Mouse (Mus musculus) MEL (cell line): ENCODE results near the gene Rdh16f1. TPM values are rescaled to one million over a fixed set of nuclear protein-coding genes. Genes with fewer than 3 reads are reported as not detected.

Experiments
- DNase-seq: peaks from one replicate; pipeline ENCODE4 v3.0.0; 2011; ENCODE audit warnings: low read depth, low spot score
- H3K27ac ChIP-seq: 2 replicates; pipeline ENCODE4 v1.5.1; 2012; ENCODE audit warnings: low read depth, mild to moderate bottlenecking, control low read depth, low read length, moderate library complexity; ENCODE audit not compliant: control insufficient read depth
- H3K27me3 ChIP-seq, 2 experiments: fragments of 150-350 bp in 1 of 2; sonication (generic) in 1 of 2; 2 replicates each; pipeline ENCODE4 v1.6.1; 2012; ENCODE audit warnings: low read length in 2 of 2, mild to moderate bottlenecking in 2 of 2, improper control_type of control experiment in 1 of 2, moderate library complexity in 1 of 2; ENCODE audit not compliant: insufficient read depth in 2 of 2, control insufficient read depth in 1 of 2
- H3K36me3 ChIP-seq, 2 experiments: 2 replicates each; pipeline ENCODE4 v1.6.1; 2012 to 2014; ENCODE audit warnings: low read length in 2 of 2, improper control_type of control experiment in 1 of 2, inconsistent platforms in 1 of 2, mild to moderate bottlenecking in 1 of 2; ENCODE audit not compliant: insufficient read depth in 2 of 2, control insufficient read depth in 1 of 2
- H3K4me1 ChIP-seq, 2 experiments: fragments of 150-350 bp in 1 of 2; sonication (generic) in 1 of 2; 2 replicates each; pipeline ENCODE4 v1.6.1; 2012; ENCODE audit warnings: low read length in 2 of 2, improper control_type of control experiment in 1 of 2, mild to moderate bottlenecking in 1 of 2; ENCODE audit not compliant: insufficient read depth in 2 of 2, control insufficient read depth in 1 of 2
- H3K4me3 ChIP-seq, 2 experiments: fragments of 150-350 bp in 1 of 2; sonication (generic) in 1 of 2; 2 replicates each; pipeline ENCODE4 v1.5.1; 2012; ENCODE audit warnings: low read depth in 2 of 2, low read length in 2 of 2, mild to moderate bottlenecking in 2 of 2, moderate library complexity in 2 of 2, control low read depth in 1 of 2, improper control_type of control experiment in 1 of 2; ENCODE audit not compliant: control insufficient read depth in 1 of 2, insufficient read depth in 1 of 2
- H3K79me2 ChIP-seq: 2 replicates; pipeline ENCODE4 v1.6.1; 2012; ENCODE audit warnings: mild to moderate bottlenecking, low read length, moderate library complexity; ENCODE audit not compliant: control insufficient read depth, poor library complexity, insufficient read depth
- H3K9ac ChIP-seq: 2 replicates; pipeline ENCODE4 v1.6.1; 2012; ENCODE audit warnings: low read depth, mild to moderate bottlenecking, control low read depth, low read length, moderate library complexity; ENCODE audit not compliant: control insufficient read depth, poor library complexity, severe bottlenecking
- H3K9me3 ChIP-seq: fragments of 150-350 bp; sonication (generic); replicated peaks from 2 replicates; pipeline ENCODE4 v1.6.1; 2012; ENCODE audit warnings: mild to moderate bottlenecking, low read length, improper control_type of control experiment, moderate library complexity; ENCODE audit not compliant: insufficient read depth
- BHLHE40 ChIP-seq: IDR thresholded peaks from 2 replicates; pipeline ENCODE4 v1.6.1; 2012; ENCODE audit warnings: low read depth, mild to moderate bottlenecking, inconsistent platforms, low read length, improper control_type of control experiment, borderline replicate concordance
- CTCF ChIP-seq, 3 experiments: IDR thresholded peaks in 2 of 3; conservative IDR thresholded peaks in 1 of 3; 2 replicates each; pipeline ENCODE4 v1.5.1; 2011 to 2012; ENCODE audit warnings: low read length in 3 of 3, low read depth in 2 of 3, mild to moderate bottlenecking in 2 of 3, improper control_type of control experiment in 1 of 3, inconsistent platforms in 1 of 3, mixed read lengths in 1 of 3, moderate library complexity in 1 of 3; ENCODE audit not compliant: control insufficient read depth in 1 of 3, insufficient read depth in 1 of 3, poor library complexity in 1 of 3, severe bottlenecking in 1 of 3
- ELF1 ChIP-seq: IDR thresholded peaks from 2 replicates; pipeline ENCODE4 v1.6.1; 2014; ENCODE audit warnings: low read depth, mild to moderate bottlenecking, inconsistent platforms, low read length, improper control_type of control experiment, moderate library complexity
- EP300 ChIP-seq, 2 experiments: IDR thresholded peaks; 2 replicates each; pipeline ENCODE4 v1.6.1; 2011; ENCODE audit warnings: improper control_type of control experiment in 2 of 2, low read length in 2 of 2, low read depth in 1 of 2, mild to moderate bottlenecking in 1 of 2
- ETS1 ChIP-seq: IDR thresholded peaks from 2 replicates; pipeline ENCODE4 v1.6.1; 2012; ENCODE audit warnings: low read depth, mild to moderate bottlenecking, inconsistent platforms, low read length, improper control_type of control experiment, moderate library complexity
- GATA1 ChIP-seq: IDR thresholded peaks from 2 replicates; pipeline ENCODE4 v1.6.1; 2011; ENCODE audit warnings: low read depth, low read length, improper control_type of control experiment
- HCFC1 ChIP-seq: IDR thresholded peaks from 2 replicates; pipeline ENCODE4 v1.6.1; 2012; ENCODE audit warnings: low read depth, mild to moderate bottlenecking, inconsistent platforms, low read length, improper control_type of control experiment, moderate library complexity
- MAFK ChIP-seq: IDR thresholded peaks from 2 replicates; pipeline ENCODE4 v1.6.1; 2011; ENCODE audit warnings: low read depth, mild to moderate bottlenecking, low read length, improper control_type of control experiment, borderline replicate concordance
- MEF2A ChIP-seq: IDR thresholded peaks from 2 replicates; pipeline ENCODE4 v1.6.1; 2014; ENCODE audit warnings: low read depth, mild to moderate bottlenecking, inconsistent platforms, low read length, improper control_type of control experiment; ENCODE audit not compliant: poor library complexity, insufficient replicate concordance, severe bottlenecking; ENCODE audit errors: extremely low read depth
- MYC ChIP-seq: IDR thresholded peaks from 2 replicates; pipeline ENCODE4 v1.6.1; 2011; ENCODE audit warnings: low read depth, mild to moderate bottlenecking, low read length, improper control_type of control experiment, moderate library complexity
- NRF1 ChIP-seq: IDR thresholded peaks from 2 replicates; pipeline ENCODE4 v1.6.1; 2014; ENCODE audit warnings: low read depth, mild to moderate bottlenecking, inconsistent platforms, low read length, improper control_type of control experiment, moderate library complexity; ENCODE audit not compliant: poor library complexity, insufficient read depth, severe bottlenecking
- POLR2A ChIP-seq, 2 experiments: IDR thresholded peaks; 2 replicates each; pipeline ENCODE4 v1.6.1; 2011 to 2012; ENCODE audit warnings: low read length in 2 of 2, mild to moderate bottlenecking in 2 of 2, control low read depth in 1 of 2, improper control_type of control experiment in 1 of 2, low read depth in 1 of 2, moderate library complexity in 1 of 2; ENCODE audit not compliant: control insufficient read depth in 1 of 2, insufficient read depth in 1 of 2, poor library complexity in 1 of 2
- RAD21 ChIP-seq: IDR thresholded peaks from 2 replicates; pipeline ENCODE4 v1.6.1; 2011; ENCODE audit warnings: mild to moderate bottlenecking, low read depth, low read length, improper control_type of control experiment
- RCOR1 ChIP-seq: IDR thresholded peaks from 2 replicates; pipeline ENCODE4 v1.6.1; 2012; ENCODE audit warnings: low read depth, mild to moderate bottlenecking, inconsistent platforms, low read length, improper control_type of control experiment
- SMC3 ChIP-seq: IDR thresholded peaks from 2 replicates; pipeline ENCODE4 v1.6.1; 2011; ENCODE audit warnings: low read depth, low read length, improper control_type of control experiment
- TAL1 ChIP-seq: IDR thresholded peaks from 2 replicates; pipeline ENCODE4 v1.6.1; 2012; ENCODE audit warnings: mild to moderate bottlenecking, inconsistent platforms, low read length, moderate library complexity, mixed read lengths
- ZC3H11A ChIP-seq: IDR thresholded peaks from 2 replicates; pipeline ENCODE4 v1.6.1; 2012; ENCODE audit warnings: low read depth, mild to moderate bottlenecking, inconsistent platforms, low read length, improper control_type of control experiment
- ZNF384 ChIP-seq: IDR thresholded peaks from 2 replicates; pipeline ENCODE4 v1.6.1; 2012; ENCODE audit warnings: low read depth, mild to moderate bottlenecking, inconsistent platforms, low read length, improper control_type of control experiment
- polyA plus RNA-seq, 2 experiments: library from polyadenylated mRNA; stranded (reverse) in 1 of 2; unstranded in 1 of 2; fragments of >175 nt in 1 of 2; fragments of >200 nt in 1 of 2; gene quantifications; 2 replicates each; pipeline versions ENCODE4 v1.2.1 to v1.2.4; 2012; ENCODE audit warnings: low replicate concordance in 2 of 2, low read depth in 1 of 2; ENCODE audit not compliant: insufficient read length in 2 of 2, insufficient read depth in 1 of 2, missing spikeins in 1 of 2
- total RNA-seq: library from RNA; depleted of rRNA; stranded (reverse); fragments of 300-350 nt; gene quantifications from 2 replicates; pipeline ENCODE4 v1.2.3, GENCODE M21; 2012

Rdh16f1 gene
- total and polyA plus RNA-seq, 3 experiments = not detected

DNA sequence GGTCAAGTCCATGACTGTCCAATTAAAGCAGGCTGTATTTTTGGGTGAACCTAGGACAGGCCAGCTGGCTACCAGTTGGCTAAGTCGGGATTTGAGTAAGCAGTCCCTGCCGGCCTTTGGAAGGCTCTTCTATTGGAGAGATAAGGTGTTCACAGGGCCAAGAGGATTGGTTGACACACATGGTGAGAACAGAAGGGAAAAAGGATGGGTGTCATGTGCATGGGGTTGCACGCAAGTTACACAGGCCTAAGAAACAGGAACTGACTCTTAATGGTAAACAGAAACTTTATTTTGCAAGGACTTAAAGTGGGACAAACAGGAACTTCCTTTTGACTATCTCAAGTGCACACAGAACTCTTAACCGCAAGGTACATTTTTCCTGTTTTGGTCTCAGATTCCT lies 22.7 kb upstream of the Rdh16f1 start (continued):
- TF ChIP-seq MEF2A (no peak), SMC3 (no peak)

DNA sequence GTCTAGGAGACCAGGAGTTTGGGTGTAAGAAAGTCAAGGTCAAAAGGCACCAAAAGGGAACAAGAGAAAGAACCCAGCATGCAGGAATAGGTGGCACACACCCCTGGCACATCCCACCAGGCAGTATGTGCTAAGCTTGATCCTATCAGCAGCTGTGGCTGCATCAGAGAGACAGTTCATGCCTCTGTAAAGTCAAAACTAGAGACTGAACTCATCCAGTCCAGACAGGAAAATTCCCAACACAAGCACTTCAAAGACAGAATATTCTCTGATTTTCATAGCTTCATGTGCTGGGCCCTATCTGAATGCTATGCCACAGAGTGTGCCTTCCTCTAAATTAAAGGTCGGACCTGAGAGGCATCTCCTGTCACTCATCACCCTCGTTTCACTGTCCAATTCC lies 22.0 kb upstream of the Rdh16f1 start:
- Histone ChIP-seq H3K4me3 (peak overlapping the region; percentile 32), H3K9me3 (no peaks in the 10 kb centered on the region), H3K27me3 (no peaks in the 10 kb centered on the region), H3K4me1 (peaks cover 5 to 23% of the 10 kb centered on the region in 2 experiments; a peak in 3 of 4 replicates), H3K36me3 (peaks cover 0 to 23% of the 10 kb centered on the region in 2 experiments; a peak in 2 of 4 replicates), H3K27ac (peak overlapping the region; percentile 89), H3K9ac (peak overlapping the region; percentile 49), H3K79me2 (peaks cover 9% of the 10 kb centered on the region)
- TF ChIP-seq BHLHE40 = no peak
- no peak for TF ChIP-seq POLR2A (IDR thresholded peaks at IDR 0.05; ENCODE audit: control insufficient read depth in 1 of 2, insufficient read depth in 1 of 2, low read depth in 1 of 2, low read length in 2 of 2, poor library complexity in 1 of 2)
- no peak for TF ChIP-seq MEF2A
- no peak for TF ChIP-seq ELF1
- TF ChIP-seq GATA1 = no peak
- TF ChIP-seq ETS1 = no peak
- no peak for TF ChIP-seq ZC3H11A
- TF ChIP-seq NRF1 = no peak
- no peak for TF ChIP-seq TAL1
- no peak for TF ChIP-seq RCOR1
- TF ChIP-seq HCFC1 = no peak
- TF ChIP-seq ZNF384 = no peak
- no peak for TF ChIP-seq MAFK
- no peak for TF ChIP-seq MYC
- TF ChIP-seq EP300 (IDR thresholded peaks at IDR 0.05; ENCODE audit: low read depth in 1 of 2, low read length in 2 of 2) = no peak
- TF ChIP-seq CTCF (IDR thresholded peaks at IDR 0.05 in 2 of 3, conservative IDR thresholded peaks at IDR 0.05 in 1 of 3; ENCODE audit: control insufficient read depth in 1 of 3, insufficient read depth in 1 of 3, low read depth in 2 of 3, low read length in 3 of 3, poor library complexity in 1 of 3, severe bottlenecking in 1 of 3) = no peak
- no peak for TF ChIP-seq RAD21
- peak; percentile 54 for DNase-seq
